Mouse (Mus musculus) spleen, postnatal 0 days (tissue): ENCODE data around the gene Gm13941. TPM values are rescaled to one million over a fixed set of nuclear protein-coding genes. Genes with fewer than 3 reads are reported as not detected.

ENCODE experiments used
- polyA plus RNA-seq: library from polyadenylated mRNA; unstranded; fragments of >200 nt; fragmentation: Nextera tagmentation; extraction: Ambion mirVana; gene quantifications from 2 replicates; pipeline ENCODE4 v1.2.1, GENCODE M21; 2015

Gm13941 gene
- not detected in 2 replicates for polyA plus RNA-seq

GRCm38 (mm10) chr2:111105882-111106281 is at the start of gene Gm13941:
TSS of gene Gm13941 (minus strand) at chr2:111105982.

DNA sequence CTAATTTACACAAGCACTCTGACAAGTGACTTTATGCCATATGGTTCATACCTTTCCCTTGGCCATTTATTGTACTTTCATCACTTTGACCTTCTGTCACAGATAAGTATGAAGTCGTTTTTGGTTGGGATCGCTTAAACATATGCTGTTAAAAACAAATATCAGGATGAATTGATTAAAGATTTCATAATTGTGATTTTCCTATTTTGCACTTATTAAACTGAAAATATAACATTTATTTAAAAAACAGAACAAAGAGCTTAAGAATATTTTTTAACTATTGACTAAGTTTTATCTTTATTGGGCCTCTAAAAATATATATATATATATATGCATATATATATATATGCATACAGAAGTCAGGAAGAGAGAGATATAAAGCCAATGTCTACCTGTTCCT is 47.1 kb upstream of the Gm13941 start, which contains the start of gene Gm15130:
Gene Gm15130 (minus strand): TSS at position 101 of the 400 bp plus-strand sequence.

Other genes with a start within 250 kb of the Gm13941 start
- gene Ano3, start 155.1 kb downstream of the Gm13941 start, polyA plus RNA-seq, result not detected in 2 replicates
- gene Gm15130, start 47.0 kb upstream of the Gm13941 start, polyA plus RNA-seq, result not detected in 2 replicates
- gene 4930430A15Rik, start 123.6 kb upstream of the Gm13941 start, polyA plus RNA-seq, result not detected in 2 replicates
- not detected in 2 replicates for gene Olfr1275, start 129.3 kb upstream of the Gm13941 start, polyA plus RNA-seq
- not detected in 2 replicates for gene Olfr1276, start 148.5 kb upstream of the Gm13941 start, polyA plus RNA-seq
- not detected in 2 replicates for gene Olfr1277, start 168.1 kb upstream of the Gm13941 start, polyA plus RNA-seq
- not detected in 2 replicates for gene Olfr1278, start 184.2 kb upstream of the Gm13941 start, polyA plus RNA-seq
- gene Olfr1279, start 194.7 kb upstream of the Gm13941 start, polyA plus RNA-seq, result not detected in 2 replicates
- not detected in 2 replicates for gene Olfr1280, start 208.0 kb upstream of the Gm13941 start, polyA plus RNA-seq
- gene Olfr1281, start 220.5 kb upstream of the Gm13941 start, polyA plus RNA-seq, result not detected in 2 replicates
- gene Olfr1282, start 230.1 kb upstream of the Gm13941 start, polyA plus RNA-seq, result not detected in 2 replicates